Mouse (Mus musculus): ENCODE measurements around the gene Chac1. TPM values are rescaled to one million over a fixed set of nuclear protein-coding genes. Genes with fewer than 3 reads are reported as not detected.

Gene Chac1
- total and polyA plus RNA-seq, 3 experiments: 3.6 to 6.4 TPM; not detected in 1

- Histone ChIP-seq H3K36me3 (ENCODE audit: control insufficient read depth in 1 of 2, insufficient read depth in 2 of 2, low read length in 2 of 2) (peaks cover 0 to 6% of the 10 kb centered on the region in 2 experiments; a peak in 2 of 4 replicates), H3K9me3 (replicated peaks; ENCODE audit: insufficient read depth, low read length) (no peaks in the 10 kb centered on the region), H3K9ac (ENCODE audit: control insufficient read depth, low read depth, low read length, poor library complexity, severe bottlenecking) (no peak overlapping the region), H3K4me1 (ENCODE audit: control insufficient read depth in 1 of 2, insufficient read depth in 2 of 2, low read length in 2 of 2) (peaks cover 2 to 15% of the 10 kb centered on the region in 2 experiments; a peak in 3 of 4 replicates), H3K27ac (ENCODE audit: control insufficient read depth, low read depth, low read length) (no peak overlapping the region), H3K4me3 (ENCODE audit: control insufficient read depth in 1 of 2, insufficient read depth in 1 of 2, low read depth in 2 of 2, low read length in 2 of 2) (no peak overlapping the region), H3K27me3 (ENCODE audit: control insufficient read depth in 1 of 2, insufficient read depth in 2 of 2, low read length in 2 of 2) (no peaks in the 10 kb centered on the region), H3K79me2 (ENCODE audit: control insufficient read depth, insufficient read depth, low read length, poor library complexity) (no peaks in the 10 kb centered on the region; the same call in 1 of the 2 replicates)
- DNase-seq (ENCODE audit: low read depth, low spot score): no peak
- no peak for TF ChIP-seq MXI1 (IDR thresholded peaks at IDR 0.05; ENCODE audit: low read depth, low read length)
- TF ChIP-seq E2F4 (IDR thresholded peaks at IDR 0.05; ENCODE audit: borderline replicate concordance, low read depth, low read length): no peak
- no peak for TF ChIP-seq CHD1 (IDR thresholded peaks at IDR 0.05; ENCODE audit: low read depth, low read length)
- no peak for TF ChIP-seq MYC (IDR thresholded peaks at IDR 0.05; ENCODE audit: low read depth, low read length)
- no peak for TF ChIP-seq CHD2 (IDR thresholded peaks at IDR 0.05; ENCODE audit: low read length)
- TF ChIP-seq ETS1 (IDR thresholded peaks at IDR 0.05; ENCODE audit: low read depth, low read length): no peak
- TF ChIP-seq KAT2A (conservative IDR thresholded peaks at IDR 0.05; ENCODE audit: low read depth, low read length): no peak
- TF ChIP-seq SIN3A (IDR thresholded peaks at IDR 0.05; ENCODE audit: low read length): no peak
- TF ChIP-seq UBTF (IDR thresholded peaks at IDR 0.05; ENCODE audit: borderline replicate concordance, insufficient read depth, low read depth, low read length): no peak
- no peak for TF ChIP-seq CTCF (IDR thresholded peaks at IDR 0.05 in 2 of 3, conservative IDR thresholded peaks at IDR 0.05 in 1 of 3; ENCODE audit: control insufficient read depth in 1 of 3, insufficient read depth in 1 of 3, low read depth in 2 of 3, low read length in 3 of 3, poor library complexity in 1 of 3, severe bottlenecking in 1 of 3)
- no peak for TF ChIP-seq MEF2A (IDR thresholded peaks at IDR 0.05; ENCODE audit: extremely low read depth, insufficient replicate concordance, low read depth, low read length, poor library complexity, severe bottlenecking)
- no peak for TF ChIP-seq NELFE (IDR thresholded peaks at IDR 0.05; ENCODE audit: low read depth, low read length)
- TF ChIP-seq TCF12 (IDR thresholded peaks at IDR 0.05; ENCODE audit: low read depth, low read length): no peak
- TF ChIP-seq EP300 (IDR thresholded peaks at IDR 0.05; ENCODE audit: low read depth in 1 of 2, low read length in 2 of 2): no peak
- TF ChIP-seq TAL1 (IDR thresholded peaks at IDR 0.05; ENCODE audit: low read length): no peak
- TF ChIP-seq MAFK (IDR thresholded peaks at IDR 0.05; ENCODE audit: borderline replicate concordance, low read depth, low read length): no peak
- TF ChIP-seq ZMIZ1 (IDR thresholded peaks at IDR 0.05; ENCODE audit: low read depth, low read length): no peak
- TF ChIP-seq RCOR1 (IDR thresholded peaks at IDR 0.05; ENCODE audit: low read depth, low read length): no peak
- no peak for TF ChIP-seq NRF1 (IDR thresholded peaks at IDR 0.05; ENCODE audit: insufficient read depth, low read depth, low read length, poor library complexity, severe bottlenecking)
- no peak for TF ChIP-seq GATA1 (IDR thresholded peaks at IDR 0.05; ENCODE audit: low read depth, low read length)
Observed at GRCm38 (mm10) chr2:119336002-119336401, 15.0 kb upstream of the Chac1 start.

- Histone ChIP-seq H3K27me3 (ENCODE audit: control insufficient read depth in 1 of 2, insufficient read depth in 2 of 2, low read length in 2 of 2) (no peaks in the 10 kb centered on the region), H3K79me2 (ENCODE audit: control insufficient read depth, insufficient read depth, low read length, poor library complexity) (no peaks in the 10 kb centered on the region; the same call in 1 of the 2 replicates), H3K4me3 (ENCODE audit: control insufficient read depth in 1 of 2, insufficient read depth in 1 of 2, low read depth in 2 of 2, low read length in 2 of 2) (no peak overlapping the region), H3K4me1 (ENCODE audit: control insufficient read depth in 1 of 2, insufficient read depth in 2 of 2, low read length in 2 of 2) (peaks cover 2 to 15% of the 10 kb centered on the region in 2 experiments; a peak in 3 of 4 replicates), H3K9me3 (replicated peaks; ENCODE audit: insufficient read depth, low read length) (no peaks in the 10 kb centered on the region), H3K9ac (ENCODE audit: control insufficient read depth, low read depth, low read length, poor library complexity, severe bottlenecking) (no peak overlapping the region), H3K27ac (ENCODE audit: control insufficient read depth, low read depth, low read length) (no peak overlapping the region), H3K36me3 (ENCODE audit: control insufficient read depth in 1 of 2, insufficient read depth in 2 of 2, low read length in 2 of 2) (peaks cover 0 to 6% of the 10 kb centered on the region in 2 experiments; a peak in 2 of 4 replicates)
- DNase-seq (ENCODE audit: low read depth, low spot score): no peak
- TF ChIP-seq BHLHE40 (IDR thresholded peaks at IDR 0.05; ENCODE audit: borderline replicate concordance, low read depth, low read length): no peak
- no peak for TF ChIP-seq UBTF (IDR thresholded peaks at IDR 0.05; ENCODE audit: borderline replicate concordance, insufficient read depth, low read depth, low read length)
- no peak for TF ChIP-seq GATA1 (IDR thresholded peaks at IDR 0.05; ENCODE audit: low read depth, low read length)
- no peak for TF ChIP-seq ZKSCAN1 (IDR thresholded peaks at IDR 0.05; ENCODE audit: low read depth, low read length)
Observed at GRCm38 (mm10) chr2:119336470-119336869, 14.6 kb upstream of the Chac1 start.
